Mouse (Mus musculus) sigmoid colon, adult 10 weeks (tissue): ENCODE data around the gene 1500009C09Rik. TPM values are rescaled to one million over a fixed set of nuclear protein-coding genes. Genes with fewer than 3 reads are reported as not detected.

Experiments used
- polyA plus RNA-seq: library from polyadenylated mRNA; stranded (reverse); fragments of 350-450 nt; fragmentation: Illumina TruSeq; extraction: RNeasy Lipid Tissue Mini Kit (QIAGEN cat#74804); gene quantifications from one replicate; pipeline ENCODE4 v1.2.3, GENCODE M21; 2014; ENCODE audit warnings: low read depth, low replicate concordance

Gene 1500009C09Rik
- polyA plus RNA-seq: not detected

GRCm38 (mm10) chr15:82252097-82252496 is at the start of gene 1500009C09Rik:
1500009C09Rik (plus strand) TSS chr15:82252397.

GRCm38 (mm10) chr15:82212752-82213063 is 39.5 kb upstream of the 1500009C09Rik start, which contains the start of gene Shisa8:
Shisa8 (minus strand) TSS chr15:82212815.

GRCm38 (mm10) chr15:82223657-82224601 is 28.3 kb upstream of the 1500009C09Rik start, which contains the start of gene Tnfrsf13c:
Tnfrsf13c (minus strand) TSS chr15:82224369.

GRCm38 (mm10) chr15:82244115-82244804 is 7.9 kb upstream of the 1500009C09Rik start, which contains the start of gene Cenpm:
Cenpm (minus strand) TSS chr15:82244748.

GRCm38 (mm10) chr15:82274593-82274926 is 22.4 kb downstream of the 1500009C09Rik start, which contains the start of gene Sept3:
Sept3 (plus strand) TSS chr15:82274893.

GRCm38 (mm10) chr15:82298764-82299561 is 46.8 kb downstream of the 1500009C09Rik start, which contains the start of gene Wbp2nl:
Wbp2nl (plus strand) TSS chr15:82298954.

Other genes with a start within 250 kb of the 1500009C09Rik start
- gene Desi1, start 218.5 kb upstream of the 1500009C09Rik start, polyA plus RNA-seq: 10.5 TPM
- 306 TPM for gene Snu13, start 204.8 kb upstream of the 1500009C09Rik start, polyA plus RNA-seq
- gene 4930407I10Rik, start 193.2 kb upstream of the 1500009C09Rik start, polyA plus RNA-seq: not detected
- not detected for gene Mei1, start 182.4 kb upstream of the 1500009C09Rik start, polyA plus RNA-seq
- gene Ccdc134, start 124.5 kb upstream of the 1500009C09Rik start, polyA plus RNA-seq: 2.9 TPM
- gene Srebf2, start 105.2 kb upstream of the 1500009C09Rik start, polyA plus RNA-seq: 19.9 TPM
- not detected for gene Shisa8, start 39.6 kb upstream of the 1500009C09Rik start, polyA plus RNA-seq
- 3.3 TPM for gene Tnfrsf13c, start 28.0 kb upstream of the 1500009C09Rik start, polyA plus RNA-seq
- gene Cenpm, start 7.6 kb upstream of the 1500009C09Rik start, polyA plus RNA-seq: not detected
- 1.4 TPM for gene Sept3, start 22.5 kb downstream of the 1500009C09Rik start, polyA plus RNA-seq
- gene Wbp2nl, start 46.6 kb downstream of the 1500009C09Rik start, polyA plus RNA-seq: not detected
- 40.5 TPM for gene Naga, start 86.5 kb downstream of the 1500009C09Rik start, polyA plus RNA-seq
- 0.76 TPM for gene Pheta2, start 86.5 kb downstream of the 1500009C09Rik start, polyA plus RNA-seq
- gene Smdt1, start 86.6 kb downstream of the 1500009C09Rik start, polyA plus RNA-seq: 58.1 TPM
- gene Ndufa6, start 101.9 kb downstream of the 1500009C09Rik start, polyA plus RNA-seq: 482 TPM
- gene Cyp2d22, start 127.9 kb downstream of the 1500009C09Rik start, polyA plus RNA-seq: 11.7 TPM
- gene Cyp2d11, start 141.6 kb downstream of the 1500009C09Rik start, polyA plus RNA-seq: not detected
- gene Cyp2d10, start 154.8 kb downstream of the 1500009C09Rik start, polyA plus RNA-seq: 9.0 TPM
- gene Cyp2d9, start 181.0 kb downstream of the 1500009C09Rik start, polyA plus RNA-seq: 11.7 TPM